ENCODE assay signal across 17 mouse cellular contexts in genomic region chr10:53772708-53773107, GRCm38 (mm10). TPM values are rescaled to one million over a fixed set of nuclear protein-coding genes. Genes with fewer than 3 reads are reported as not detected.
"Had no signal": no experiment of that assay in that cellular context is flagged by ENCODE, and none has a peak within 500 bp of the region (broad histone marks: within the 10 kb centered on the region; RNA-seq: fewer than 3 reads in every experiment).

No protein-coding gene starts in this region.

- H3K4me1 ChIP-seq: lung, embryonic 15.5 days; midbrain, embryonic 13.5 days; midbrain, embryonic 15.5 days; neural tube, embryonic 12.5 days; stomach, embryonic 15.5 days had no signal

- H3K36me3 ChIP-seq: lung, embryonic 15.5 days; midbrain, embryonic 13.5 days; midbrain, embryonic 15.5 days; neural tube, embryonic 12.5 days; stomach, embryonic 15.5 days had no signal

- H3K4me2 ChIP-seq: lung, embryonic 15.5 days; midbrain, embryonic 11.5 days; midbrain, embryonic 13.5 days; midbrain, embryonic 15.5 days; neural tube, embryonic 12.5 days; stomach, embryonic 15.5 days had no signal

- DNase-seq: lung, adult 2 months; lung, postnatal 14 days; lung, postnatal 36 days; right cerebral cortex, postnatal 14 days; thymus, adult 2 months; thymus, postnatal 25 days; thymus, postnatal 4 days had no signal

- ATAC-seq: lung, postnatal 0 days; midbrain, embryonic 13.5 days; midbrain, embryonic 15.5 days had no signal

- H3K27ac ChIP-seq: lung, embryonic 15.5 days; macrophage; midbrain, embryonic 13.5 days; midbrain, embryonic 15.5 days; neural tube, embryonic 12.5 days; stomach, embryonic 15.5 days; stomach, postnatal 0 days had no signal

- H3K4me3 ChIP-seq: lung, embryonic 15.5 days; megakaryocyte, embryonic 14.5 days; midbrain, embryonic 13.5 days; midbrain, embryonic 15.5 days; neural tube, embryonic 12.5 days; stomach, embryonic 15.5 days had no signal

- H3K27me3 ChIP-seq: lung, embryonic 15.5 days; megakaryocyte, embryonic 14.5 days; midbrain, embryonic 13.5 days; midbrain, embryonic 15.5 days; neural tube, embryonic 12.5 days; stomach, embryonic 15.5 days had no signal

- H3K9me3 ChIP-seq: lung, embryonic 15.5 days; megakaryocyte, embryonic 14.5 days; midbrain, embryonic 13.5 days; midbrain, embryonic 15.5 days; neural tube, embryonic 12.5 days; stomach, embryonic 15.5 days had no signal

- H3K9ac ChIP-seq: lung, embryonic 15.5 days; midbrain, embryonic 13.5 days; midbrain, embryonic 15.5 days; neural tube, embryonic 12.5 days; stomach, embryonic 15.5 days had no signal

RNA-seq across cellular contexts. Expression of gene Fam184a, which starts 21.8 kb away (rescaled TPM):
- polyA plus RNA-seq: macrophage had no signal
